Mouse (Mus musculus) myocyte (in vitro differentiated cells): ENCODE data around the gene Slc39a13.
"Not testable (repeated sequence)": the region's sequence is repeated elsewhere in the genome, so short reads cannot be mapped to it uniquely, and the experiment has no call there.

Experiments used
- CEBPB ChIP-seq: IDR thresholded peaks from 2 replicates; pipeline ENCODE4 v1.6.1; 2011; ENCODE audit warnings: mild to moderate bottlenecking, moderate library complexity; ENCODE audit not compliant: poor library complexity, insufficient read depth, severe bottlenecking
- E2F4 ChIP-seq: IDR thresholded peaks from one replicate; pipeline ENCODE4 v1.6.1; 2011; ENCODE audit warnings: mild to moderate bottlenecking, control low read depth, moderate library complexity; ENCODE audit not compliant: insufficient read depth
- MAX ChIP-seq: IDR thresholded peaks from one replicate; pipeline ENCODE4 v1.6.1; 2011; ENCODE audit warnings: low read depth, mild to moderate bottlenecking, control low read depth
- MYOD1 ChIP-seq, 3 experiments: IDR thresholded peaks; one replicate each; pipeline ENCODE4 v1.6.1; 2011; ENCODE audit warnings: control low read depth in 2 of 3, low read depth in 2 of 3, mild to moderate bottlenecking in 2 of 3, moderate library complexity in 1 of 3; ENCODE audit not compliant: insufficient read length in 2 of 3, control insufficient read depth in 1 of 3
- MYOG ChIP-seq, 3 experiments: IDR thresholded peaks; one replicate each; pipeline ENCODE4 v1.6.1; 2011; ENCODE audit warnings: control low read depth in 2 of 3, low read depth in 2 of 3, mild to moderate bottlenecking in 2 of 3; ENCODE audit not compliant: insufficient read length in 2 of 3, control insufficient read depth in 1 of 3, insufficient read depth in 1 of 3
- POLR2A ChIP-seq: IDR thresholded peaks from one replicate; pipeline ENCODE4 v1.6.1; 2011; ENCODE audit warnings: low read depth, mild to moderate bottlenecking, control low read depth, moderate library complexity; ENCODE audit not compliant: insufficient read length
- POLR2AphosphoS2 ChIP-seq: IDR thresholded peaks from one replicate; pipeline ENCODE4 v1.6.1; 2011; ENCODE audit warnings: low read depth, control low read depth; ENCODE audit not compliant: insufficient read length
- TCF12 ChIP-seq: IDR thresholded peaks from one replicate; pipeline ENCODE4 v1.6.1; 2011; ENCODE audit warnings: mild to moderate bottlenecking, control low read depth; ENCODE audit not compliant: poor library complexity, insufficient read depth, severe bottlenecking
- USF1 ChIP-seq: IDR thresholded peaks from one replicate; pipeline ENCODE4 v1.6.1; 2011; ENCODE audit warnings: low read depth, mild to moderate bottlenecking, control low read depth, moderate library complexity

- not testable (repeated sequence) for TF ChIP-seq MAX; MYOD1 (IDR thresholded peaks at IDR 0.05; ENCODE audit: control insufficient read depth in 1 of 3, insufficient read length in 2 of 3, low read depth in 2 of 3); CEBPB; USF1; POLR2A; POLR2AphosphoS2; TCF12; MYOG (IDR thresholded peaks at IDR 0.05; ENCODE audit: control insufficient read depth in 1 of 3, insufficient read depth in 1 of 3, insufficient read length in 2 of 3, low read depth in 2 of 3); E2F4
Measured at GRCm38 (mm10) chr2:91045805-91046204, 24.4 kb downstream of the Slc39a13 start.
